10 mouse cellular contexts compared by ENCODE assay signal in the genomic region with DNA sequence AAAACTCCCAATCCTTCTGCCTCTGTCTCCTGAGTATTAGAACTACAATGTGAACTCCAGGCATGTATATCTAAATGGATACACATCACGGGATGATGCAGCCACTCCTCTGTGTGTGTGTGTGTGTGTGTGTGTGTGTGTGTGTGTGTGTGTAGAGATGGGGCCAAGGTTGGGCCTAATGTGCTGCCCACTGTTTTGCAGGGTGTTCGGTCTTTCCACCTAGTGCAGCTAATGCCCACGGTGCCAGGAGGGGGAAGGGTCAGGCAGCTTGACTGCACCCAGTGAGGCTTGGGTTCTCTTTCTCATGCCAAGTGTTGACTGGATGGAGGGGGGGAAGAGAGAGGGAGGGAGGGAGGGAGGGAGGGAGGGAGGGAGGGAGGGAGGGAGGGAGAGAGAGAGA. TPM values are rescaled to one million over a fixed set of nuclear protein-coding genes. Genes with fewer than 3 reads are reported as not detected.
DNase-seq lines count a peak whose midpoint lies in the region; ATAC-seq lines count a peak whose summit lies in the region.
"Had no signal": no experiment of that assay in that cellular context is flagged by ENCODE, and none has a peak within 500 bp of the region (broad histone marks: within the 10 kb centered on the region; RNA-seq: fewer than 3 reads in every experiment).

No protein-coding gene starts in this region.

- H3K4me2 ChIP-seq in forebrain, embryonic 14.5 days (ENCODE audit: low read length) = no peak overlapping the region
- no peak overlapping the region for H3K4me2 ChIP-seq in forebrain, embryonic 15.5 days (replicated peaks)
- peak overlapping the region; percentile 49 for H3K4me2 ChIP-seq in heart, embryonic 15.5 days
- no peak overlapping the region for H3K4me2 ChIP-seq in liver, embryonic 11.5 days

- H3K27me3 ChIP-seq in forebrain, embryonic 14.5 days (replicated peaks; ENCODE audit: control insufficient read depth, insufficient read depth, low read length) = no peaks in the 10 kb centered on the region
- no peaks in the 10 kb centered on the region for H3K27me3 ChIP-seq in forebrain, embryonic 15.5 days
- no peaks in the 10 kb centered on the region for H3K27me3 ChIP-seq in heart, embryonic 15.5 days
- H3K27me3 ChIP-seq in liver, embryonic 11.5 days (replicated peaks; ENCODE audit: control insufficient read depth, insufficient read depth, low read length) = 0 out of 2 replicates have a peak, but pooled peaks cover 13% of the 10 kb centered on the region
- H3K27me3 ChIP-seq: lung, embryonic 15.5 days had no signal

- no peak overlapping the region for H3K4me3 ChIP-seq in forebrain, embryonic 14.5 days (ENCODE audit: low read depth, low read length)
- H3K4me3 ChIP-seq in forebrain, embryonic 15.5 days = no peak overlapping the region
- no peak overlapping the region for H3K4me3 ChIP-seq in heart, embryonic 15.5 days
- H3K4me3 ChIP-seq in liver, embryonic 11.5 days (ENCODE audit: low read depth, low read length) = no peak overlapping the region

- H3K36me3 ChIP-seq in forebrain, embryonic 14.5 days (ENCODE audit: control insufficient read depth, insufficient read depth, low read length) = no peaks in the 10 kb centered on the region
- no peaks in the 10 kb centered on the region for H3K36me3 ChIP-seq in forebrain, embryonic 15.5 days
- no peaks in the 10 kb centered on the region for H3K36me3 ChIP-seq in heart, embryonic 15.5 days
- no peaks in the 10 kb centered on the region for H3K36me3 ChIP-seq in liver, embryonic 11.5 days (ENCODE audit: control insufficient read depth, insufficient read depth, low read length)
- H3K36me3 ChIP-seq: lung, embryonic 15.5 days had no signal

- 43% methylated on average over 3 of the region's 3 CpGs for WGBS in forebrain, embryonic 14.5 days
- 36% methylated on average over 2 of the region's 3 CpGs for WGBS in forebrain, embryonic 15.5 days
- WGBS in heart, embryonic 15.5 days = 61% methylated on average over 3 of the region's 3 CpGs
- 55% methylated on average over 3 of the region's 3 CpGs for WGBS in liver, embryonic 11.5 days

- H3K27ac ChIP-seq in forebrain, embryonic 14.5 days (ENCODE audit: low read depth, low read length) = no peak overlapping the region
- no peak overlapping the region for H3K27ac ChIP-seq in forebrain, embryonic 15.5 days (replicated peaks)
- H3K27ac ChIP-seq in heart, embryonic 15.5 days = peak overlapping the region; percentile 99
- peak overlapping the region; percentile 34; the same call in 1 of the 2 replicates for H3K27ac ChIP-seq in liver, embryonic 11.5 days (ENCODE audit: low read depth, low read length)

- peak; percentile 25; the same call in 1 of the 2 replicates for ATAC-seq in forebrain, embryonic 14.5 days
- no peak for ATAC-seq in forebrain, embryonic 15.5 days (replicated peaks)
- ATAC-seq in heart, embryonic 15.5 days (replicated peaks; ENCODE audit: insufficient number of reproducible peaks, insufficient read depth, low FRiP score, low read depth) = no peak
- no peak for ATAC-seq in liver, embryonic 11.5 days (replicated peaks; ENCODE audit: low FRiP score)
- ATAC-seq: activated CD4-positive, CD25-positive, alpha-beta regulatory T cell, adult 4 months had no signal

- DNase-seq in forebrain, embryonic 14.5 days (ENCODE audit: low spot score) = no peak
- DNase-seq in adipocyte (ENCODE audit: low spot score) = peak; percentile 21
- DNase-seq in liver, embryonic 11.5 days (ENCODE audit: low spot score) = no peak
- DNase-seq in B cell, adult 2 months = no peak
- no peak for DNase-seq in frontal cortex, postnatal 10 days (ENCODE audit: low spot score in 2 of 2)
- no peak for DNase-seq in gastrocnemius, adult 8-10 months (ENCODE audit: low spot score in 2 of 2)

- no peak overlapping the region for H3K9ac ChIP-seq in forebrain, embryonic 14.5 days (ENCODE audit: low read length)
- H3K9ac ChIP-seq in forebrain, embryonic 15.5 days (replicated peaks) = no peak overlapping the region
- no peak overlapping the region for H3K9ac ChIP-seq in heart, embryonic 15.5 days
- no peak overlapping the region for H3K9ac ChIP-seq in liver, embryonic 11.5 days (ENCODE audit: low read depth, low read length)

- H3K9me3 ChIP-seq in forebrain, embryonic 14.5 days (replicated peaks; ENCODE audit: control insufficient read depth, low read length) = no peaks in the 10 kb centered on the region
- H3K9me3 ChIP-seq in forebrain, embryonic 15.5 days = no peaks in the 10 kb centered on the region
- no peaks in the 10 kb centered on the region for H3K9me3 ChIP-seq in heart, embryonic 15.5 days (replicated peaks)
- no peaks in the 10 kb centered on the region for H3K9me3 ChIP-seq in liver, embryonic 11.5 days (ENCODE audit: control insufficient read depth, low read length)
- H3K9me3 ChIP-seq: lung, embryonic 15.5 days had no signal

- H3K4me1 ChIP-seq in forebrain, embryonic 14.5 days (ENCODE audit: control insufficient read depth, insufficient read depth, low read length) = peaks cover 12% of the 10 kb centered on the region
- peaks cover 20% of the 10 kb centered on the region for H3K4me1 ChIP-seq in forebrain, embryonic 15.5 days
- H3K4me1 ChIP-seq in heart, embryonic 15.5 days (replicated peaks) = peaks cover 66% of the 10 kb centered on the region
- H3K4me1 ChIP-seq in liver, embryonic 11.5 days (replicated peaks; ENCODE audit: control insufficient read depth, insufficient read depth, low read length) = peaks cover 55% of the 10 kb centered on the region

RNA-seq across cellular contexts. Expression of a gene that starts 19.3 kb away (rescaled TPM):
- 5.0 and 7.4 TPM in 2 replicates for polyA plus RNA-seq in forebrain, embryonic 14.5 days (2014; fragmentation: Nextera tagmentation; extraction: Ambion mirVana)
- polyA plus RNA-seq in forebrain, embryonic 15.5 days (2015; fragmentation: Nextera tagmentation; extraction: Ambion mirVana) = 5.6 and 6.9 TPM in 2 replicates
- 12.4 and 13.1 TPM in 2 replicates for polyA plus RNA-seq in heart, embryonic 15.5 days (2015; fragmentation: Nextera tagmentation; extraction: Ambion mirVana)
- 1.7 and 2.9 TPM in 2 replicates for polyA plus RNA-seq in liver, embryonic 11.5 days (2014; fragmentation: Nextera tagmentation; extraction: Ambion mirVana)
- 1 to 10 TPM in 1 of 4 experiments, under 1 TPM in 3; 0.63 to 1.3 (median 0.94) TPM for total RNA-seq in gastrocnemius, adult 8-10 months (2022)

RNA-seq across cellular contexts. Expression of a gene that starts 21.8 kb away (rescaled TPM):
- 15.9 and 17.6 TPM in 2 replicates for polyA plus RNA-seq in forebrain, embryonic 14.5 days (2014; fragmentation: Nextera tagmentation; extraction: Ambion mirVana)
- 14.8 and 16.2 TPM in 2 replicates for polyA plus RNA-seq in forebrain, embryonic 15.5 days (2015; fragmentation: Nextera tagmentation; extraction: Ambion mirVana)
- 17.2 and 20.5 TPM in 2 replicates for polyA plus RNA-seq in heart, embryonic 15.5 days (2015; fragmentation: Nextera tagmentation; extraction: Ambion mirVana)
- 30.3 and 34.0 TPM in 2 replicates for polyA plus RNA-seq in liver, embryonic 11.5 days (2014; fragmentation: Nextera tagmentation; extraction: Ambion mirVana)
- 1 to 10 TPM; 4.2 to 6.9 (median 5.4) TPM for total RNA-seq in gastrocnemius, adult 8-10 months (2022)

RNA-seq across cellular contexts. Expression of a gene that starts 34.2 kb away (rescaled TPM):
- polyA plus RNA-seq in forebrain, embryonic 14.5 days (2014; fragmentation: Nextera tagmentation; extraction: Ambion mirVana) = 24.3 and 24.6 TPM in 2 replicates
- polyA plus RNA-seq in forebrain, embryonic 15.5 days (2015; fragmentation: Nextera tagmentation; extraction: Ambion mirVana) = 15.4 and 21.6 TPM in 2 replicates
- 14.4 and 17.5 TPM in 2 replicates for polyA plus RNA-seq in heart, embryonic 15.5 days (2015; fragmentation: Nextera tagmentation; extraction: Ambion mirVana)
- 24.9 and 32.1 TPM in 2 replicates for polyA plus RNA-seq in liver, embryonic 11.5 days (2014; fragmentation: Nextera tagmentation; extraction: Ambion mirVana)
- total RNA-seq in gastrocnemius, adult 8-10 months (2022) = 1 to 10 TPM; 2.0 to 4.5 (median 2.3) TPM

RNA-seq across cellular contexts. Expression of a gene that starts 43.6 kb away (rescaled TPM):
- 1.3 and 2.0 TPM in 2 replicates for polyA plus RNA-seq in forebrain, embryonic 14.5 days (2014; fragmentation: Nextera tagmentation; extraction: Ambion mirVana)
- polyA plus RNA-seq in forebrain, embryonic 15.5 days (2015; fragmentation: Nextera tagmentation; extraction: Ambion mirVana) = 2.1 and 2.2 TPM in 2 replicates
- 11.0 and 18.0 TPM in 2 replicates for polyA plus RNA-seq in heart, embryonic 15.5 days (2015; fragmentation: Nextera tagmentation; extraction: Ambion mirVana)
- 2.7 and 3.2 TPM in 2 replicates for polyA plus RNA-seq in liver, embryonic 11.5 days (2014; fragmentation: Nextera tagmentation; extraction: Ambion mirVana)
- total RNA-seq in gastrocnemius, adult 8-10 months (2022) = 1 to 10 TPM; 2.7 to 5.0 (median 4.0) TPM

Comparison
In these comparisons a context has a peak if more than half of its experiments do, and no peak if none do; other contexts are left out.
1. H3K27ac ChIP-seq: peak in heart, embryonic 15.5 days (single experiment) and liver, embryonic 11.5 days (single experiment); none in forebrain, embryonic 14.5 days (single experiment) and forebrain, embryonic 15.5 days (single experiment).